Mouse (Mus musculus) C2C12 (cell line): ENCODE measurements around the gene Malsu1.

Experiments
- CTCF ChIP-seq: IDR thresholded peaks from one replicate; pipeline ENCODE4 v1.5.1; 2011; ENCODE audit not compliant: control insufficient read depth, insufficient read depth, insufficient read length
- MAX ChIP-seq: IDR thresholded peaks from one replicate; pipeline ENCODE4 v1.6.1; 2011; ENCODE audit warnings: mild to moderate bottlenecking, control low read depth
- MYOG ChIP-seq: IDR thresholded peaks from one replicate; pipeline ENCODE4 v1.6.1; 2011; ENCODE audit not compliant: control insufficient read depth, insufficient read length; ENCODE audit errors: extremely low read depth

- TF ChIP-seq CTCF = no peak
- TF ChIP-seq MAX = no peak
- no peak for TF ChIP-seq MYOG
These were observed at the start of gene Malsu1 for GRCm38 (mm10) chr6:49073304-49074116.
